10 mouse cellular contexts compared by ENCODE assay signal in the genomic region with DNA sequence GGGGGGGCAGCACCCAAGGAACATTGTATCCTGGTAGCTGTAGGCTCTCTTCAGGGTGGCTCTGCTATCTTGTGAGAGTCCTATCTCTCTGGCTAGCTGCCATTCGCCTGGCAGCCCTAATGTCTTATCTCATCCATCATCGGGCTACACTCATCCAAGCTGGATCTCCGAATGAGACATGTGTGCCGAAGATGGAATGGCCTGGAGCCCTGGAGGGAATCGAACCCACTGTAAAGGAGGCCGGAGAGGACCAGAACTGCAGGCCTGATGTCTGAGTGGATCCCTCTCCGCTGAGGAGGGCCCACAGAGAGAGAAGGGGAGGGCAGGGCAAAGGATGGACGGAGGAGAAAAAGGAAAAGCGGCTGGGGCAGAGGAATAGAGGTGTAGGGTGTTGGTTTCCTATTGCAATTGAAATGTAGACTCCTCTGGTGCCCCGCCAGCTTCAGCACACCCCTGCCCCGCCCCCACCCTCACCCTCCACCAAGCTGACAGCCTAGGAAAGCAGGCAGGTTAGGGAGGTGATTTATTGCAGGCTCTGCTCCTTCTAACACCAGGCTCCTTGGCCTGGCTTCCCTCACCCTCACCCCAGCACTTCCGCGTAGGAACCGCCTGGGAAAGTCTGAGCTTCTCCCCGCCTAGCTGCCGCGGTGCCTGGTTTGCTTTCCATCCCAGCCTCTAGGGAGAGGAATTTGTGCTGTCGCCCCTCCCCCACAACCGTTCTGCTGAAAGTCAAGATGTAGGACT. TPM values are rescaled to one million over a fixed set of nuclear protein-coding genes. Genes with fewer than 3 reads are reported as not detected.
DNase-seq lines count a peak whose midpoint lies in the region; ATAC-seq lines count a peak whose summit lies in the region.
"Had no signal": no experiment of that assay in that cellular context is flagged by ENCODE, and none has a peak within 500 bp of the region (broad histone marks: within the 10 kb centered on the region; RNA-seq: fewer than 3 reads in every experiment).

No protein-coding gene starts in this region.

- peaks cover 62% of the 10 kb centered on the region for H3K4me1 ChIP-seq in megakaryocyte, embryonic 14.5 days

- peak overlapping the region; percentile 33 for H3K4me3 ChIP-seq in megakaryocyte, embryonic 14.5 days (replicated peaks)

- intact Hi-C loops in left cerebral cortex, postnatal 36 days (cut with DNase I): loop anchor here (5.0 kb wide), 1 partner anchor 48 kb away; a partner anchor contains a TSS

- 0 out of 2 replicates have a peak, but pooled peaks cover 5% of the 10 kb centered on the region for H3K9me3 ChIP-seq in megakaryocyte, embryonic 14.5 days
- H3K9me3 ChIP-seq: G1E had no signal

- DNase-seq in MN1 (ENCODE audit: low spot score): peak; percentile 97
- DNase-seq in embryo, embryonic 11.5 days (ENCODE audit: low read depth, low spot score): peak; percentile 70
- DNase-seq in hindlimb bud, embryonic 11.5 days (ENCODE audit: extremely low spot score, low read depth, low spot score): peak; percentile 70
- peak; percentile 46 to 47 for DNase-seq in left cerebral cortex, postnatal 36 days (ENCODE audit: low spot score in 2 of 2)
- DNase-seq in right cerebral cortex, postnatal 14 days: peak; percentile 82
- no peak for DNase-seq in spleen, postnatal 14 days (ENCODE audit: low spot score in 2 of 2)

- H3K27me3 ChIP-seq in megakaryocyte, embryonic 14.5 days (replicated peaks): no peaks in the 10 kb centered on the region

- peak; percentile 57 for ATAC-seq in granulocyte monocyte progenitor cell, adult 5-6 weeks (replicated peaks; ENCODE audit: poor library complexity, severe bottlenecking)

- H3K36me3 ChIP-seq in megakaryocyte, embryonic 14.5 days (replicated peaks; ENCODE audit: low read length): no peaks in the 10 kb centered on the region
- H3K36me3 ChIP-seq: G1E had no signal

RNA-seq across cellular contexts. Expression of a gene that starts 32.5 kb away (rescaled TPM):
- not detected in 2 replicates for total RNA-seq in granulocyte monocyte progenitor cell, adult 5-6 weeks (2014; fragmentation: Nextera tagmentation)
- total RNA-seq in granulocyte monocyte progenitor cell, adult 5-6 weeks (2017): not detected in 2 replicates
- total RNA-seq in left cerebral cortex, postnatal 36 days (2021): not detected
- not detected in 2 replicates for polyA plus RNA-seq in megakaryocyte, embryonic 14.5 days (2012; ENCODE audit: insufficient read depth, low replicate concordance)
- total RNA-seq: G1E; gastrocnemius, postnatal 4 days had no signal
- polyA plus RNA-seq: G1E had no signal

RNA-seq across cellular contexts. Expression of a gene that starts 47.0 kb away (rescaled TPM):
- not detected in 2 replicates for total RNA-seq in granulocyte monocyte progenitor cell, adult 5-6 weeks (2014; fragmentation: Nextera tagmentation)
- total RNA-seq in granulocyte monocyte progenitor cell, adult 5-6 weeks (2017): not detected in 2 replicates
- total RNA-seq in left cerebral cortex, postnatal 36 days (2021): under 1 TPM; 0.76 to 0.84 TPM
- polyA plus RNA-seq in megakaryocyte, embryonic 14.5 days (2012; ENCODE audit: insufficient read depth, low replicate concordance): 0.65 TPM in 1 of 2 replicates, not detected in the other
- total RNA-seq: G1E had no signal
- polyA plus RNA-seq: G1E had no signal

RNA-seq across cellular contexts. Expression of a gene that starts 48.0 kb away (rescaled TPM):
- 39.0 and 48.2 TPM in 2 replicates for total RNA-seq in granulocyte monocyte progenitor cell, adult 5-6 weeks (2014; fragmentation: Nextera tagmentation)
- total RNA-seq in granulocyte monocyte progenitor cell, adult 5-6 weeks (2017): 29.1 and 42.0 TPM in 2 replicates
- total RNA-seq in left cerebral cortex, postnatal 36 days (2021): 10 to 100 TPM; 56.5 to 62.4 TPM
- polyA plus RNA-seq in megakaryocyte, embryonic 14.5 days (2012; ENCODE audit: insufficient read depth, low replicate concordance): 2.3 and 12.6 TPM in 2 replicates

Comparison
In these comparisons a context has a peak if more than half of its experiments do, and no peak if none do; other contexts are left out.
1. DNase-seq: peak in MN1 (single experiment), embryo, embryonic 11.5 days (single experiment), hindlimb bud, embryonic 11.5 days (single experiment), left cerebral cortex, postnatal 36 days (2 of 2) and right cerebral cortex, postnatal 14 days (single experiment); none in spleen, postnatal 14 days (0 of 2).